Mouse (Mus musculus) gastrocnemius, adult 2 months (tissue): ENCODE data around the gene Wdr24. TPM values are rescaled to one million over a fixed set of nuclear protein-coding genes. Genes with fewer than 3 reads are reported as not detected.
A peak's percentile ranks its signal among the peaks of the same experiment; 100 is the strongest.

Experiments
- DNase-seq: peaks from one replicate; pipeline ENCODE4 v3.0.0; 2022
- H3K27ac ChIP-seq: fragments of 200-600 bp; 2 replicates; pipeline ENCODE4 v1.8.1; 2022; ENCODE audit warnings: mild to moderate bottlenecking
- H3K4me3 ChIP-seq: fragments of 200-600 bp; 2 replicates; pipeline ENCODE4 v1.8.1; 2022; ENCODE audit warnings: mild to moderate bottlenecking, moderate library complexity
- CTCF ChIP-seq: fragments of 200-600 bp; IDR thresholded peaks from 2 replicates; pipeline ENCODE4 v1.8.1; 2022; ENCODE audit warnings: antibody characterized with exemption, mild to moderate bottlenecking, moderate library complexity
- intact Hi-C: fragments of 180-260 bp; cut with DNase I; formaldehyde crosslinking; loops from one replicate; pipeline ENCODE4 v1.15.1; 2025
- total RNA-seq, 2 experiments: library from RNA; stranded (reverse); gene quantifications; 2 replicates each; pipeline ENCODE4 v1.2.3; 2021

Gene Wdr24
- total RNA-seq, 2 experiments from 2014 or later, result 8.7 to 10.0 TPM

GRCm38 (mm10) chr17:25828712-25829557, 5.5 kb downstream of the Wdr24 start, which contains the start of gene Jmjd8:
Jmjd8 (plus strand) TSS chr17:25828867.
- H3K27ac ChIP-seq, result peak within 1 kb of the TSS; percentile 83
- intact Hi-C loops, result no loop called here
- peak; percentile 45 for TF ChIP-seq CTCF
- peak; percentile 84 for DNase-seq
- H3K4me3 ChIP-seq, result peak within 1 kb of the TSS; percentile 71

GRCm38 (mm10) chr17:25829558-25830017, 6.2 kb downstream of the Wdr24 start:
- DNase-seq, result peak; percentile 24
- intact Hi-C loops, result loop anchor here (5.0 kb wide), 1 partner anchor 38 kb away; the partner anchor contains the start of gene Mcrip2
- no peak for TF ChIP-seq CTCF
- Histone ChIP-seq H3K4me3 (peak overlapping the region; percentile 71), H3K27ac (peak overlapping the region; percentile 83)

GRCm38 (mm10) chr17:25830200-25830753, 6.8 kb downstream of the Wdr24 start:
- DNase-seq, result peak; percentile 15
- H3K27ac ChIP-seq, result no peak overlapping the region
- H3K4me3 ChIP-seq, result no peak overlapping the region
- intact Hi-C loops, result loop anchor here (5.0 kb wide), 1 partner anchor 37 kb away; the partner anchor contains the start of gene Mcrip2
- TF ChIP-seq CTCF, result no peak

- H3K27ac ChIP-seq, result peak overlapping the region; percentile 99; the same call in 1 of the 2 replicates
- peak; percentile 21 for DNase-seq
- intact Hi-C loops, result loop anchor here (5.0 kb wide), 1 partner anchor 36 kb away; the partner anchor contains the start of gene Mcrip2
Observed at GRCm38 (mm10) chr17:25830806-25831431, 7.5 kb downstream of the Wdr24 start.

GRCm38 (mm10) chr17:25831451-25832281, 8.2 kb downstream of the Wdr24 start:
- peak; percentile 65 for DNase-seq
- Histone ChIP-seq H3K27ac (peak overlapping the region; percentile 99), H3K4me3 (peak overlapping the region; percentile 95)
- TF ChIP-seq CTCF, result no peak
- intact Hi-C loops, result loop anchor here (5.0 kb wide), 1 partner anchor 36 kb away; the partner anchor contains the start of gene Mcrip2

More at GRCm38 (mm10) chr17:25830806-25831431, 7.5 kb downstream of the Wdr24 start:
- TF ChIP-seq CTCF, result no peak
- H3K4me3 ChIP-seq, result peak overlapping the region; percentile 95

GRCm38 (mm10) chr17:25832436-25833290, 9.2 kb downstream of the Wdr24 start:
- TF ChIP-seq CTCF, result no peak; the same call in 1 of the 2 replicates
- intact Hi-C loops, result loop anchor here (5.0 kb wide), 1 partner anchor 35 kb away; the partner anchor contains the start of gene Mcrip2
- H3K4me3 ChIP-seq, result peak overlapping the region; percentile 95
- peak overlapping the region; percentile 99 for H3K27ac ChIP-seq
- DNase-seq, result peak; percentile 100

- peak within 1 kb of the TSS; percentile 95 for H3K4me3 ChIP-seq
- peak within 1 kb of the TSS; percentile 99 for H3K27ac ChIP-seq
- TF ChIP-seq CTCF, result no peak
- peak; percentile 97 for DNase-seq
- intact Hi-C loops, result loop anchor here (5.0 kb wide), 1 partner anchor 34 kb away; the partner anchor contains the start of gene Mcrip2
Observed at GRCm38 (mm10) chr17:25833291-25833663, 9.8 kb downstream of the Wdr24 start, which contains the start of gene Stub1. Stub1 (minus strand) TSS chr17:25833404.

- peak; percentile 58 for DNase-seq
- no peak for TF ChIP-seq CTCF
- peak overlapping the region; percentile 95 for H3K4me3 ChIP-seq
- intact Hi-C loops, result loop anchor here (5.0 kb wide), 1 partner anchor 33 kb away; the partner anchor contains the start of gene Mcrip2
- H3K27ac ChIP-seq, result peak overlapping the region; percentile 99
Observed at GRCm38 (mm10) chr17:25833961-25834594, 10.7 kb downstream of the Wdr24 start.

- peak overlapping the region; percentile 95 for H3K4me3 ChIP-seq
- intact Hi-C loops, result loop anchor here (5.0 kb wide), 1 partner anchor 33 kb away; the partner anchor contains the start of gene Mcrip2
- H3K27ac ChIP-seq, result peak overlapping the region; percentile 99
- DNase-seq, result no peak
- TF ChIP-seq CTCF, result no peak
Observed at GRCm38 (mm10) chr17:25834595-25835222, 11.3 kb downstream of the Wdr24 start.

GRCm38 (mm10) chr17:25835301-25835700, 11.9 kb downstream of the Wdr24 start:
- no peak for TF ChIP-seq CTCF
- intact Hi-C loops, result no loop called here

More at GRCm38 (mm10) chr17:25835301-25835700, 11.9 kb downstream of the Wdr24 start:
- DNase-seq, result no peak
- Histone ChIP-seq H3K4me3 (peak overlapping the region; percentile 95), H3K27ac (peak overlapping the region; percentile 99)
